In the genomic region with DNA sequence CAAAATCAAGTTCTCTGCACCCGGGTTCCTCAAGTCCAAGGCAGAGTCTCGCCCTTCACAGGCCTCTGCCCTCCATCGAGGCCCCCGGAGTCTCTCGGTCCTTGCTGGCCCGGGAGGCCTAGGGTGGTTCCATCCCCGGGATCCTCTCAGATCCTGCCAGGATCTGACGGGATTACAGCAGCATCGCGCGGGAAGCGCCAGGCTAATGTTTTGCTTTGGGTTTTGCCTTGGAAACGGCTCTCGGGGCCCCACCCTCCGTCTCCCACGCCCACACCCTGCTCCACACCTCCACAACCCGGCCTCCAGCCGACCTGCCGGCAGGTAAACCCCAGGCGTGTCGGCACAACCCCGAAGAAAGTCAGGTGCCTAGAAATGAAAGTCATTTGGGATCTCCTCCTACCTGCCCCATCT, we compare ENCODE assay signal across 8 mouse cellular contexts. TPM values are rescaled to one million over a fixed set of nuclear protein-coding genes. Genes with fewer than 3 reads are reported as not detected.
DNase-seq lines count a peak whose midpoint lies in the region; ATAC-seq lines count a peak whose summit lies in the region.

No protein-coding gene starts in this region.

- no peak overlapping the region for H3K27ac ChIP-seq in embryonic facial prominence, embryonic 14.5 days (replicated peaks; ENCODE audit: low read depth, low read length)
- peak overlapping the region; percentile 84 for H3K27ac ChIP-seq in midbrain, embryonic 10.5 days (replicated peaks)

- peak overlapping the region; percentile 31; the same call in 1 of the 2 replicates for H3K9ac ChIP-seq in embryonic facial prominence, embryonic 14.5 days (ENCODE audit: low read depth, low read length)

- no peaks in the 10 kb centered on the region for H3K36me3 ChIP-seq in embryonic facial prominence, embryonic 14.5 days (ENCODE audit: control insufficient read depth, insufficient read depth, low read length)
- no peaks in the 10 kb centered on the region for H3K36me3 ChIP-seq in midbrain, embryonic 10.5 days

- peaks cover 58% of the 10 kb centered on the region for H3K27me3 ChIP-seq in embryonic facial prominence, embryonic 14.5 days (replicated peaks; ENCODE audit: control insufficient read depth, insufficient read depth, low read length)
- peaks cover 99% of the 10 kb centered on the region for H3K27me3 ChIP-seq in midbrain, embryonic 10.5 days (ENCODE audit: low read depth, poor library complexity, severe bottlenecking)

- H3K4me2 ChIP-seq in embryonic facial prominence, embryonic 14.5 days (ENCODE audit: low read depth, low read length), result peak overlapping the region; percentile 100

- no peak for ATAC-seq in embryonic facial prominence, embryonic 14.5 days (ENCODE audit: low read depth)

- intact Hi-C loops in heart, postnatal 10 days (cut with DNase I), result loop anchor here (5.0 kb wide), 2 partner anchors 92 to 243 kb away; no protein-coding TSS in a partner anchor

- H3K9me3 ChIP-seq in embryonic facial prominence, embryonic 14.5 days (ENCODE audit: control insufficient read depth, low read length), result no peaks in the 10 kb centered on the region
- H3K9me3 ChIP-seq in midbrain, embryonic 10.5 days (replicated peaks), result no peaks in the 10 kb centered on the region

- peaks cover 25% of the 10 kb centered on the region for H3K4me1 ChIP-seq in embryonic facial prominence, embryonic 14.5 days (ENCODE audit: control insufficient read depth, insufficient read depth, low read length)
- peaks cover 70% of the 10 kb centered on the region for H3K4me1 ChIP-seq in midbrain, embryonic 10.5 days

- H3K4me3 ChIP-seq in embryonic facial prominence, embryonic 14.5 days (ENCODE audit: low read depth, low read length), result peak overlapping the region; percentile 63
- H3K4me3 ChIP-seq in midbrain, embryonic 10.5 days, result peak overlapping the region; percentile 75

- WGBS in embryonic facial prominence, embryonic 14.5 days, result 2% methylated on average over 21 of the region's 22 CpGs
- WGBS in midbrain, embryonic 10.5 days, result under 1% methylated on average over 22 of the region's 22 CpGs

- peak; percentile 8 to 37 for DNase-seq in cerebellum, adult 18-20 months
- DNase-seq in cerebellum, adult 9-10 months, result no peak
- DNase-seq in embryonic facial prominence, embryonic 14.5 days (ENCODE audit: low spot score), result peak; percentile 35
- peak; percentile 37 to 47 for DNase-seq in heart, postnatal 10 days
- DNase-seq in kidney, postnatal 25 days, result peak; percentile 25 to 71
- peak; percentile 66 for DNase-seq in midbrain, embryonic 10.5 days (ENCODE audit: low spot score)
- peak; percentile 51 for DNase-seq in urinary bladder, adult 2 months (ENCODE audit: low spot score)
- DNase-seq in thymus, postnatal 0 days (ENCODE audit: low spot score), result no peak

RNA-seq across cellular contexts. Expression of a gene that starts 20.2 kb away (rescaled TPM):
- polyA plus RNA-seq in embryonic facial prominence, embryonic 14.5 days (2014; fragmentation: Nextera tagmentation; extraction: Ambion mirVana), result not detected in 2 replicates
- not detected for total RNA-seq in heart, postnatal 10 days (2021)
- not detected in 2 replicates for polyA plus RNA-seq in midbrain, embryonic 10.5 days (2016; fragmentation: Nextera tagmentation; extraction: Ambion mirVana)
- not detected in 2 replicates for polyA plus RNA-seq in urinary bladder, adult 2 months (2012; rRNA removed)
- polyA plus RNA-seq in thymus, postnatal 0 days (2015; fragmentation: Nextera tagmentation; extraction: Ambion mirVana), result not detected in 2 replicates

RNA-seq across cellular contexts. Expression of a gene that starts 33.0 kb away (rescaled TPM):
- 4.3 and 4.9 TPM in 2 replicates for polyA plus RNA-seq in embryonic facial prominence, embryonic 14.5 days (2014; fragmentation: Nextera tagmentation; extraction: Ambion mirVana)
- total RNA-seq in heart, postnatal 10 days (2021), result 1 to 10 TPM; 5.3 to 5.6 TPM
- 5.3 and 5.5 TPM in 2 replicates for polyA plus RNA-seq in midbrain, embryonic 10.5 days (2016; fragmentation: Nextera tagmentation; extraction: Ambion mirVana)
- 4.6 and 9.8 TPM in 2 replicates for polyA plus RNA-seq in urinary bladder, adult 2 months (2012; rRNA removed)
- 1.4 and 2.1 TPM in 2 replicates for polyA plus RNA-seq in thymus, postnatal 0 days (2015; fragmentation: Nextera tagmentation; extraction: Ambion mirVana)

Comparison
In these comparisons a context has a peak if more than half of its experiments do, and no peak if none do; other contexts are left out.
1. DNase-seq: peak in cerebellum, adult 18-20 months (2 of 2), embryonic facial prominence, embryonic 14.5 days (single experiment), heart, postnatal 10 days (2 of 2), kidney, postnatal 25 days (2 of 2), midbrain, embryonic 10.5 days (single experiment) and urinary bladder, adult 2 months (single experiment); none in cerebellum, adult 9-10 months (single experiment) and thymus, postnatal 0 days (single experiment).